Mouse (Mus musculus): ENCODE measurements at regions not wholly inside any gene's neighbourhood (a gene's known extent, or its start where the extent isn't known, plus 50 kb on each side); places are given as distances from the start of the nearest gene placed in this dataset.
"Not testable (repeated sequence)": the region's sequence is repeated elsewhere in the genome, so short reads cannot be mapped to it uniquely, and the experiment has no call there.

- DNase-seq (ENCODE audit: low spot score in 2 of 2) = no peak
Observed at GRCm38 (mm10) chr3:147835716-147836115, 983.5 kb downstream of the Ttll7 start.

DNA sequence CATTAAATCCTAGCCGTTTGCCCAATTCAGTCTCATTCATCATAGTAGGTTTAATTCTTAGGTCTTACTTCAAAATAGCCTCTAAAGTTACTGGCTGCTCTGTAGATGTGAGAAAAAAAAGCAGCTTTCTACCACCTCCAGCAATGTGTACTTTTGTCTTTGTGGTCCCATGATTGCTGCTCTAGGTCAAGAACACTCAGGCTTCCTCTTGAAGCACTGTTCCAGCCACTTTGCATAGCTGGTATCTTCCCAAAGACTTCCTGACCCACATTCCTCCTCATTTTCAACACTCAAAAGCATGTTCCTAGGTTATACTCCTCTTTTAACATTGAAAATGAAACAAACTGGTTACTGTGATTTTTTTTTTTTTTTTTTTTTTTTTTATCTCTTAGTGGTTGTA is 973.2 kb downstream of the Ttll7 start:
- no peak for DNase-seq (ENCODE audit: low spot score in 2 of 2)

DNA sequence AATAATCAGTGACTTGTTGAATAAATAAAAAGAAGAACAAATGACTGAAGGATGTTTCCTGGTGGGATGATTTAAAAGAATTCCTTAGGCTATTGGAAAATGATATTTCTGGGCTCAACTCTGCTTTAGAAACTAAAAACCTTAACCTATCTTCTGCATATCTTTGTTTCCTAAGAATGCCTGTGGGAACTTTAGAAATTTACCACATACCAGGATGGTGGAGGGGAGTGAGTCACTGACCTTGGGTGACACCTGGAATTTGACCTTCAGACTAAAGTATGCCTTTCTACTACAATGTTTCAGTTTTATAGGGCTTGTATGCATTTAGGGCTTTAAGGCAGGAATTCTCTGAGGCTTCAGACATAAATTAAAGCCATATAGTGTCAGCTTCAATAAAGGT is 972.3 kb downstream of the Ttll7 start:
- no peak for DNase-seq (ENCODE audit: low spot score in 2 of 2)

DNA sequence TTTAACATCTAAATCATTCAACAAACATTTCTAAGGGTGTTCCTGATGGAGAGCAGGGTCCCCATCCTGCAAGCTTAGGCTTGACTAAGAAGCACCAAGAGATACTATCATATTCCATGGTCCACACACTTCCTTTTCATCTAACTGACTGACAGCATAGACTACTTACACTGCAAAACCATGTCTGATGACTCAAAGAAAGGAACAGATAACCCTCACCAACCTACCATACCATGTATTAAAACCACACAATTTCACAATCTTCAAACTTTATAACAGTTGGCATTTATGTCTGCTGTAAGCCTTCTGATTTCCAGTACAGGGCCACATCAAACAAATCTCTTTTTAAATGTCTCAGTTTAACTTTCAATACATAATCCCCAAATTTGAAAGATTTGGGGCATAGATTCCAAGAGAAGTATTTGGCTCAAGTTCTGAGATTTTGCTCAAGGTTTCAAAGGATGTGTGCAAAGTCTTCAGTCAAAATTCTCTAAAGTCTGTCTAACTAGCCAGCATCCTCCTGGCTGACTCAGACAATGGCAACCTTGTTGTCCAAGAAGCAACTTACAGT is 962.0 kb downstream of the Ttll7 start:
- no peak for DNase-seq (ENCODE audit: low spot score in 2 of 2)

DNA sequence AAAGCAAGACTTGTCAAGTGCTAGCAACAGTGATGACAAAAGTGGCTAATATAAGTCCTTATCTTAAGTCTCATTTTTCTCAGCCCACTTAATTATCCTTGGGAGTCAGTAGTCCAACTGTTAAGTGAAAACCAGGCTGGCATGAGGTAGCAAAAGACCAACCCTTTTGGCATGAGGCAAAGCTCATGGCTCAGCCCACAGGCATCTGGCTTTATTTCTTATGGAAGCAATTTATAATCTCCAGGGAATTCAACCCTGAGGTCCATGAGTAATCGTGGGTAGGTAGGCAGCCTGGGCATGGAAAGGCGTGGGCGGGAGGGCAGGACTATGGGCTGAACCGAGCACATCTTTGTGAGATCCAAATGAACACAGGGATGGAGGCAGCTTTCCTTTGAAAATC is 950.4 kb downstream of the Ttll7 start:
- no peak for DNase-seq (ENCODE audit: low spot score in 2 of 2)

DNA sequence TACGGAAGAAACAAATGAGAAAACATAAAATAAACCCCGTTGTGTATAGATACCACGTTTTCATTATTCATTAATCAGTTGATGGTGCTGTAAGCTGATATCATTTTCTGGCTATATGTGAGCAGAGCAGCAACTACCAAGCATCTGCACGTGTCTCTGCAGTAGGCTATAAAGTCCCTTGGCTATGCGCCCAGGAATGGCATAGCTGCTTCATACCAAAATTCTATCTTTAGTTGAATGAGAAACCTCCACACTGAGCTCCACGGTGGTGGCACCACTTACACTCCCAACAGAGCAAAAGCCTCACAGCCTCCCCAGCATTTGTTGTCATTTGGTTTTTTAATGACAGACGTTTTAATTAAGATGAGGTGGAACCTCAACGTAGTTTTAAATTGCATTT is 944.4 kb downstream of the Ttll7 start:
- no peak for DNase-seq (ENCODE audit: low spot score in 2 of 2)

DNA sequence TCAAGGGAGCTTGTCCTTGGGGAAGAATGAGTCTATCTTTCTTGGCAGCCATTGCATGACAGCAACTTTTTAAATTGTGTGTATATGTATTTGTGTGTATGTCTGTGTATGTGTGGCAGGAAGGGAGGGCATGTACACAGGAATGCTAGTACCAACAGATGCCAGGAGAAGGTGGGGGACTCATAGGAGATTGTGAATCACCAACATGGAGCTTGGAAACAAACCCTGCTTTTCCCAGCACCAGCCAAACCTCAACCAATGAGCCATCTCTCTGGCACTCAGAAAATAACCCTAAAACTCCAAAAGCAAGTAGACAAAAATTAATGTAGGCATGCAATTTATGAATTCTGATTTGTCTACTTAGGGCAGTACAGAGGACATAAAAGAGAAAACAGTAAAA is 942.9 kb downstream of the Ttll7 start:
- no peak for DNase-seq (ENCODE audit: low spot score in 2 of 2)

GRCm38 (mm10) chr3:147786555-147786954 is 934.4 kb downstream of the Ttll7 start:
- DNase-seq (ENCODE audit: low spot score in 2 of 2) = no peak

DNA sequence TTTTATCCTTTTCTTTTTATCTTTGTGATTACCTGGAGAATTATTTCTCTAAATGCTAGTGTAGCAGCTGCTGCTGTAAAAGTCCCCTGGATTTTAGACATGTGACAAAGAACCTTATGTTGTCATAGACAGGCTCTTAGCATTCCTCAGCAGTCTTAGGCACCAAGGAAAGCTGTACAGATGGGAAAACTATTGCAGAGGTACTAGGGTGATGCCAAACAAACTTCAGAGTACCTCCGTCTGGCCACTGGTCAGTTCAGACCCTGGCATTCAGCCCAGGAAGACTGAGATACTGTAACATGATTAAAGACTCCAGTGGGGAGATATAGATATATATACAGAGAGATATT is 898.6 kb downstream of the Ttll7 start:
- no peak for DNase-seq (ENCODE audit: low spot score in 2 of 2)

DNA sequence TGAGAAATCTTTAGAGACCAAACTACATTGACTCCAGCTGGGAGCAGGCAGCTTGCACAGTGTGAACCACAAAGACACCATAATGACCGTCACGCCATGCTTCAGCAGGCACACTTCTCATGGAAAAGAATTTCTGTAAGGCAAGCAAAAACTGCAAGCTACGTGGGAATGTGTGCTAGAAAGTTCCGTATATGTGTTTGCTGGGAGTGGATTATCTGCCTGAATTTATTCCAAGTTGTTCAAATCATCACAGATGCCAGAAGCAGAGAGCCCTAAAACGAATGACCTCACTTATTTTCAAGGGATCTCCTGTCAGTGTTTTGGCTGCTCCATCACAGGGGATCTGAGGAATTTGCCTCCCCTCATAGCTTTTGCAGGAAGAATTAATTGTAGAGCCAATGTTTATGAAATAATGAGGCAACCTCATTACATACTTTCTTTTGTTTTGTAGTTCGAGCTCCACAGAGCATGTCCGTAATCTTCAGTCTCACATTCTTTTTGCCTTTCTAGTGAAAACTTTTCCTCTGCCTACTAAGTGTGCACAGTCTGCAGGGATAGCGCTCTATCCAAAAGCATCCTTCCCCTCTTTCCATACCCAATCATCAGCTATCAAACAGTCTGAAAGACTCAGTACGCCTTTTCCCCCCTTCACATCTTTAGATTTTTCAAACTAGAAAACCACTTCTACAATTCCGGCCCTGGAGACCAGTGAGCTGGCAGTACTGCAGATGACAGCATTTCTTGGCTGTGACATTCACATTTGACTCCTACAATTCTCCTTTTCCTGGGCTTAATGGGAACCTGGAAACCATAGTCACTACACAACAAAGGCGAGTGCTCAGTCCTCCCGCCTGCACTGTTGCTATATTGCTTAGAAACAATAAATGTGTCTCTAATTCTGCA is 898.0 kb downstream of the Ttll7 start:
- no peak for DNase-seq (ENCODE audit: low spot score in 2 of 2)

DNA sequence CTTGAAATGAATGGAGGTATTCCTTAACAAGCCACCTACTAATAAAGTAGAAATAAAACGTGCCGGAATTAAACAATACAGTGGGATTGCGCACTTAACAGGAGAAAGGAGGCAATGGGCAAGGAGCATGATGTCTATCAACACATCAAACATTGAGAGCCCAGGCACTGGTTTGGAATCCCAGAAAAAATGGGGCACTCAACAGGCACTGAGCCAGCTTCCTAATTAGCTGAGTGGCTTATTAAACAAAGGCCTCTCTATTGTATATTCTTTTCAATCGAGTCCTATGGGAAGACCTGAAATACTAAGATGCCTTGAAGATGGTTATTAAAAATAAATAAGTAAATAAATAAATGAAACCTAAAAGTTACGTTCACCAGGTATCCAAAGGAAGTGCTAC is 897.3 kb downstream of the Ttll7 start:
- DNase-seq (ENCODE audit: low spot score in 2 of 2) = no peak

GRCm38 (mm10) chr3:147736673-147737439 is 884.7 kb downstream of the Ttll7 start:
- no peak for DNase-seq (ENCODE audit: low spot score in 2 of 2)

- no peak for DNase-seq (ENCODE audit: low spot score in 2 of 2)
Observed at GRCm38 (mm10) chr3:147716391-147716790, 864.2 kb downstream of the Ttll7 start.

DNA sequence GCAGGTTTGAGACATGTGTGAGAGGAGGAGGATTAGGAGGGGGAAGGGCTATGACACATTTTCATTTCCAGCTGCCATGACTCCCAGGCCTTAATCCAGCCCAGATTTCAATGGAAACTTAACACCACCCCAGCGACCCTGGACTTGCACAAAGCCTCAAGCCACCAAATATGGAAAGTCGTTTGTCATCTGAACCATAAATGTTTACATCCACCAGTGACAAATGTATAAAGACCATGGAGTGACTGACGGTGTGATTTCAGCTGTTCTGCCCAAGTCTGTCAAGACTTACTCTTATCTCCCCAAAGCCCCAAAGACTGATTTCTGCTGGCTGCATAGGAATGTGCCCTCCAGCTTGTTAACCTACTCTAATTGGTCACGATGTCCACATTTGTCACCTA is 855.2 kb downstream of the Ttll7 start:
- DNase-seq (ENCODE audit: low spot score in 2 of 2) = no peak

DNA sequence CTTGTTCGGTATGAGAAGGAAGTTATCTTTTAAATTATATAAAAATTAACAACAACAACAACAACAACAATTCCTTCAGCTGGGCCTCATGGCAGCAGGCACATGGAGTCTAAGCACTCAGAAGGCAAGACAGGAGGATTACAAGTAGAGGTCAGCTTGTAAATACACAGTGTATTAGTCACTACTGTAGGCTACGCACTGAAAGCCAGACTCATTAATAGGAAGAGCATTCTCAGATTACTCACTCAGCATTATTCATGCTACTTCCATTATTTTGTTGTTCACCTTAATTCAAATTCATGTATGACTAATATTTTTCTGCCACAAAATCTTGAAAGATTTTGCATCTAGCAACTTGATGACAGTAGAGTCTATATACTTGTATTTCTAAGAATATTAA is 831.6 kb downstream of the Ttll7 start:
- DNase-seq (ENCODE audit: low spot score in 2 of 2) = no peak

DNA sequence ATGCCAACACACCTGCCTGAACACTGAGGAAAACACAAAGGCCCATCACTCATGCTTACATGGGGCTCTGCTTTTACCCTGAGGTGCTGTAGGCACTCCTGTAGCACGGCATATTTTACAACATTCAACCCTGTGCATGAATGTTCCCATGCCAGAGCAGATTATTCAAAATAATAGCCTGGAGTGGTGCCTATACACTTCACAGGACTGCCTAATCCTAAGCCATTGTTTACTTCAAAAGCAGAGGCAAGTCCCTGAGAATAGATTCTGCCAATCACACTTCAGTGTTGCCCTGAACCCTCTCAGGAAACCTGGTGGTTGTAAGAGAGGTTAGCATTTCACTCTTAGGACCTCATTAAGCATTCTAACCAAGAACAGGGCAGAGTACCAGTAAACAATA is 828.1 kb downstream of the Ttll7 start:
- no peak for DNase-seq (ENCODE audit: low spot score in 2 of 2)

DNA sequence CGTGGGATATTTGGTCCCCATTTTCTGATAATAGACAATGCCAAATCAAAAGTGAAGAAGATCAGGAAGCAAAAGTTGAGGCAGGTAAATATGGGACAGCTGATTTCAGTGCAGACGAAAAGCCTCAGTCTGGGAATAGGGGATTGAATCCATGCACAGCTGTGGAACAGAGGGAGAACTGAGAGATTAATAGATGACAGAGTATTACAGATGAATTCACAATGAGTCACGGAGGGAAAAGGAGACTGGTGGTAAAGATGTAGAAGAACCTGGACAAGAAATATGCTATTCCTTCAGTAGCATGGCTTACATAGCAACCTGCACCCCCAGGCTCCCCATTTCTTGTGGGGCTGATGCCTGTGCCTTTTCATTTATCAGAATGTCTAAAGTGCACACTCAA is 810.4 kb downstream of the Ttll7 start:
- DNase-seq (ENCODE audit: low spot score in 2 of 2) = no peak

DNA sequence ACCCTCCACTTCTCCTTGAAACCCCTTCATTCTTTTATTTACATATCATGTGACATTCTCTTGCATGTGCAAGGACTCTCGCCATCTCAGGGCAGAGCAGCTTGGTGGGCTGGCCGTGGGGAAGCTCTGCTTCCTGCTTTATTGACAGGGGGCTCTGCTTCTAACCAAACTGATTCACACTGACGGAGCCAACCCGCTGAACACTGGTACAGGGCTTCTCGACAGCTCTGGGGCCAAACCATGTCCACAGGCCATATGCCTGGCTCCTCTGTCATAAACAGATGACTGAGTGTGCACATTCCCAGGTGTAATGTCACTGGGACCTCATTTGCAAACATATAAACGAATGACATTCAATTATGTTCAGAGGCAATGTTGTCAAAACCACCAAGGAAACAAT is 800.7 kb downstream of the Ttll7 start:
- no peak for DNase-seq (ENCODE audit: low spot score in 2 of 2)

DNA sequence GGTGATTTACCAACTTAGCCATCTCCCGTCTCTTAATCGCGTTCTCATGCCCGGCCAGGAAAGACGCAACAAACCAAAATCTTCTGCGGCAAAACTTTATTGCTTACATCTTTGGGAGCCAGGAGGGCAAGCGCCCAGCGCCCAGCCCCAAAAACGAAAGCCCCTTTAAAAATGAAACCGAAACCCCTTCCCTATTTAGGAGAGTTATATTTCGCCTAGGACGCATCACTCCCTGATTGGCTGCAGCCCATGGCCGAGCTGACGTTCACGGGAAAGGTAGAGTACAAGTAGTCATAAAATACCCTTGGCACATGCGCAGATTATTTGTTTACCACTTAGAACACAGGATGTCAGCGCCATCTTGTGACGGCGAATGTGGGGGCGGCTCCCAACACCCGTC is 783.3 kb downstream of the Ttll7 start:
- not testable (repeated sequence) for DNase-seq (ENCODE audit: low spot score in 2 of 2)

- DNase-seq (ENCODE audit: low spot score in 2 of 2) = no peak
Observed at GRCm38 (mm10) chr3:147631151-147631550, 779.0 kb downstream of the Ttll7 start.

DNA sequence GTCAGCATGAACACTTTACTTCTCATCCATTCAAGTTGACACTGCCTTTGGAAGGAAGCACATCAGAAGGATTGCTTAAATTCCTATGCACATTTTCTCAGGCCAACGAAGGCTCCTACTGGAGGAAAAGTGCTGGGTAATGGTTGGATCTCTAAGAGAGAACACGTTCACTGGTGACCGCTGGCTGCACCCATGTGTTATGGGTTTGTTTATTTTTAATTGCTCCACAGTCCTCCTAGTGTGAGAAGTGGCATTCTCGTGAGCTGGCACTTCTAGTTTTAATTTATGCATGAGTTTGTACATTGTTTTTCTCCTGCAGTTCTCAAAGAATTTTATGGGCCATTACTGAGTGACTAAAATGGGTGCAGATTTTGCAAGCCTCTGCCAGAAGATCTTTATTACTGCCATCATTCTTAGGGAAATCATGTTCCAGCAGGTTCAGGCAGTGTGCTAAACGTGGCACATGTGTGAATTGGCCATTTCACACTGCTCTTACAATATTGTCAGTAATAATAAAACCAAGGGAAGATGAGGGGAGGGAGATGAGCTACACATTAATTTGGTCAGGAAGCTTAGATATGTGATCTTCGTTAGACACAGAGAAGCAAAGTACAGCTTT is 731.6 kb downstream of the Ttll7 start:
- DNase-seq (ENCODE audit: low spot score in 2 of 2) = no peak

GRCm38 (mm10) chr3:147571850-147572249 is 719.7 kb downstream of the Ttll7 start:
- DNase-seq (ENCODE audit: low spot score in 2 of 2) = no peak

Data from urinary bladder, postnatal 36 days (tissue).